Mouse (Mus musculus): ENCODE data around the gene Pigk. TPM values are rescaled to one million over a fixed set of nuclear protein-coding genes. Genes with fewer than 3 reads are reported as not detected.

Gene Pigk
- polyA plus RNA-seq, 1 experiment from 2014 or later = 55.8 TPM

- peaks cover 19% of the 10 kb centered on the region; the same call in 1 of the 2 replicates for H3K4me1 ChIP-seq (replicated peaks; ENCODE audit: control insufficient read depth, insufficient read depth, low read length)
- H3K4me2 ChIP-seq (replicated peaks) = no peak overlapping the region
- H3K27ac ChIP-seq = no peak overlapping the region
- H3K9me3 ChIP-seq (ENCODE audit: control insufficient read depth, low read length) = no peaks in the 10 kb centered on the region
- no peaks in the 10 kb centered on the region for H3K36me3 ChIP-seq (replicated peaks; ENCODE audit: control insufficient read depth, insufficient read depth)
- DNase-seq (ENCODE audit: low spot score) (no peak), ATAC-seq (ENCODE audit: low FRiP score) (no peak)
- WGBS = 44% methylated on average over 12 of the region's 12 CpGs
- H3K27me3 ChIP-seq (ENCODE audit: control insufficient read depth, insufficient read depth, low read length) = no peaks in the 10 kb centered on the region
- no peak overlapping the region for H3K9ac ChIP-seq
- no peak overlapping the region for H3K4me3 ChIP-seq (replicated peaks; ENCODE audit: low read length)
These were observed 154.0 kb downstream of the Pigk start for GRCm38 (mm10) chr3:152867654-152868525.

- H3K4me2 ChIP-seq (replicated peaks) = no peak overlapping the region
- ATAC-seq (ENCODE audit: low FRiP score) (no peak), DNase-seq (ENCODE audit: low spot score) (no peak)
- 44% methylated on average over 12 of the region's 12 CpGs for WGBS
- H3K36me3 ChIP-seq (replicated peaks; ENCODE audit: control insufficient read depth, insufficient read depth) = no peaks in the 10 kb centered on the region
- H3K9me3 ChIP-seq (ENCODE audit: control insufficient read depth, low read length) = no peaks in the 10 kb centered on the region
- no peaks in the 10 kb centered on the region for H3K27me3 ChIP-seq (ENCODE audit: control insufficient read depth, insufficient read depth, low read length)
- H3K9ac ChIP-seq = no peak overlapping the region
- peaks cover 28% of the 10 kb centered on the region for H3K4me1 ChIP-seq (replicated peaks; ENCODE audit: control insufficient read depth, insufficient read depth, low read length)
- no peak overlapping the region for H3K4me3 ChIP-seq (replicated peaks; ENCODE audit: low read length)
- peak overlapping the region; percentile 16; the same call in 1 of the 2 replicates for H3K27ac ChIP-seq
These were observed 158.2 kb downstream of the Pigk start for GRCm38 (mm10) chr3:152872054-152872453.

GRCm38 (mm10) chr3:152872596-152872995 lies 158.7 kb downstream of the Pigk start:
- Histone ChIP-seq H3K9me3 (ENCODE audit: control insufficient read depth, low read length) (no peaks in the 10 kb centered on the region), H3K4me1 (replicated peaks; ENCODE audit: control insufficient read depth, insufficient read depth, low read length) (peaks cover 28% of the 10 kb centered on the region), H3K27ac (no peak overlapping the region), H3K4me3 (replicated peaks; ENCODE audit: low read length) (no peak overlapping the region), H3K27me3 (ENCODE audit: control insufficient read depth, insufficient read depth, low read length) (no peaks in the 10 kb centered on the region), H3K9ac (no peak overlapping the region), H3K4me2 (replicated peaks) (no peak overlapping the region), H3K36me3 (replicated peaks; ENCODE audit: control insufficient read depth, insufficient read depth) (no peaks in the 10 kb centered on the region)
- 0 out of 2 replicates have a peak, but pooled peaks have one; percentile 18 for ATAC-seq (ENCODE audit: low FRiP score)
- no peak for DNase-seq (ENCODE audit: low spot score)
- 21% methylated on average over 6 of the region's 6 CpGs for WGBS

- H3K27me3 ChIP-seq (ENCODE audit: control insufficient read depth, insufficient read depth, low read length) = no peaks in the 10 kb centered on the region
- H3K27ac ChIP-seq = no peak overlapping the region
- H3K9ac ChIP-seq = no peak overlapping the region
- H3K4me3 ChIP-seq (replicated peaks; ENCODE audit: low read length) = no peak overlapping the region
- H3K4me2 ChIP-seq (replicated peaks) = no peak overlapping the region
- peaks cover 28% of the 10 kb centered on the region for H3K4me1 ChIP-seq (replicated peaks; ENCODE audit: control insufficient read depth, insufficient read depth, low read length)
- H3K9me3 ChIP-seq (ENCODE audit: control insufficient read depth, low read length) = no peaks in the 10 kb centered on the region
- no peak for ATAC-seq (ENCODE audit: low FRiP score)
- no peak for DNase-seq (ENCODE audit: low spot score)
- no peaks in the 10 kb centered on the region for H3K36me3 ChIP-seq (replicated peaks; ENCODE audit: control insufficient read depth, insufficient read depth)
- 62% methylated on average over 17 of the region's 17 CpGs for WGBS
These were observed 160.8 kb downstream of the Pigk start for GRCm38 (mm10) chr3:152874431-152875355.

- H3K4me3 ChIP-seq (replicated peaks; ENCODE audit: low read length) = no peak overlapping the region
- ATAC-seq (ENCODE audit: low FRiP score) = no peak
- no peaks in the 10 kb centered on the region for H3K27me3 ChIP-seq (ENCODE audit: control insufficient read depth, insufficient read depth, low read length)
- H3K9me3 ChIP-seq (ENCODE audit: control insufficient read depth, low read length) = no peaks in the 10 kb centered on the region
- no peak for DNase-seq (ENCODE audit: low spot score)
- H3K4me1 ChIP-seq (replicated peaks; ENCODE audit: control insufficient read depth, insufficient read depth, low read length) = peaks cover 33% of the 10 kb centered on the region
- no peak overlapping the region for H3K27ac ChIP-seq
- H3K4me2 ChIP-seq (replicated peaks) = no peak overlapping the region
- no peak overlapping the region for H3K9ac ChIP-seq
- 84% methylated on average over 6 of the region's 6 CpGs for WGBS
- H3K36me3 ChIP-seq (replicated peaks; ENCODE audit: control insufficient read depth, insufficient read depth) = no peaks in the 10 kb centered on the region
These were observed 161.9 kb downstream of the Pigk start for GRCm38 (mm10) chr3:152875723-152876290.

GRCm38 (mm10) chr3:152880121-152880835 lies 166.4 kb downstream of the Pigk start:
- Histone ChIP-seq H3K4me2 (replicated peaks) (no peak overlapping the region), H3K9ac (no peak overlapping the region), H3K9me3 (ENCODE audit: control insufficient read depth, low read length) (no peaks in the 10 kb centered on the region), H3K36me3 (replicated peaks; ENCODE audit: control insufficient read depth, insufficient read depth) (no peaks in the 10 kb centered on the region), H3K4me1 (replicated peaks; ENCODE audit: control insufficient read depth, insufficient read depth, low read length) (peaks cover 29% of the 10 kb centered on the region; the same call in 1 of the 2 replicates), H3K4me3 (replicated peaks; ENCODE audit: low read length) (no peak overlapping the region), H3K27ac (no peak overlapping the region), H3K27me3 (ENCODE audit: control insufficient read depth, insufficient read depth, low read length) (no peaks in the 10 kb centered on the region)
- 47% methylated on average over 15 of the region's 15 CpGs for WGBS
- ATAC-seq (ENCODE audit: low FRiP score) (no peak), DNase-seq (ENCODE audit: low spot score) (no peak)

- H3K4me2 ChIP-seq (replicated peaks) = no peak overlapping the region
- WGBS = 58% methylated on average over 4 of the region's 4 CpGs
These were observed 167.8 kb downstream of the Pigk start for GRCm38 (mm10) chr3:152881706-152882105.

GRCm38 (mm10) chr3:152883556-152883955 lies 169.7 kb downstream of the Pigk start:
- Histone ChIP-seq H3K9ac (no peak overlapping the region), H3K4me3 (replicated peaks; ENCODE audit: low read length) (no peak overlapping the region), H3K27me3 (ENCODE audit: control insufficient read depth, insufficient read depth, low read length) (no peaks in the 10 kb centered on the region), H3K4me1 (replicated peaks; ENCODE audit: control insufficient read depth, insufficient read depth, low read length) (peaks cover 25% of the 10 kb centered on the region; the same call in 1 of the 2 replicates), H3K27ac (no peak overlapping the region), H3K9me3 (ENCODE audit: control insufficient read depth, low read length) (no peaks in the 10 kb centered on the region), H3K4me2 (replicated peaks) (no peak overlapping the region), H3K36me3 (replicated peaks; ENCODE audit: control insufficient read depth, insufficient read depth) (no peaks in the 10 kb centered on the region)
- DNase-seq (ENCODE audit: low spot score) (no peak), ATAC-seq (ENCODE audit: low FRiP score) (no peak)
- WGBS = 55% methylated on average over 3 of the region's 3 CpGs

More at GRCm38 (mm10) chr3:152881706-152882105, 167.8 kb downstream of the Pigk start:
- peaks cover 25% of the 10 kb centered on the region; the same call in 1 of the 2 replicates for H3K4me1 ChIP-seq (replicated peaks; ENCODE audit: control insufficient read depth, insufficient read depth, low read length)
- DNase-seq (ENCODE audit: low spot score) (no peak), ATAC-seq (ENCODE audit: low FRiP score) (no peak)
- no peak overlapping the region for H3K4me3 ChIP-seq (replicated peaks; ENCODE audit: low read length)
- no peaks in the 10 kb centered on the region for H3K27me3 ChIP-seq (ENCODE audit: control insufficient read depth, insufficient read depth, low read length)
- no peak overlapping the region for H3K27ac ChIP-seq
- no peaks in the 10 kb centered on the region for H3K36me3 ChIP-seq (replicated peaks; ENCODE audit: control insufficient read depth, insufficient read depth)
- H3K9ac ChIP-seq = no peak overlapping the region
- no peaks in the 10 kb centered on the region for H3K9me3 ChIP-seq (ENCODE audit: control insufficient read depth, low read length)

All from hindbrain, embryonic 14.5 days (tissue).